Mouse (Mus musculus) MEL (cell line): ENCODE measurements around the gene Scaper. TPM values are rescaled to one million over a fixed set of nuclear protein-coding genes. Genes with fewer than 3 reads are reported as not detected.

Experiments used
- DNase-seq: peaks from one replicate; pipeline ENCODE4 v3.0.0; 2011; ENCODE audit warnings: low read depth, low spot score
- H3K27ac ChIP-seq: 2 replicates; pipeline ENCODE4 v1.5.1; 2012; ENCODE audit warnings: low read depth, mild to moderate bottlenecking, control low read depth, low read length, moderate library complexity; ENCODE audit not compliant: control insufficient read depth
- H3K27me3 ChIP-seq, 2 experiments: fragments of 150-350 bp in 1 of 2; sonication (generic) in 1 of 2; 2 replicates each; pipeline ENCODE4 v1.6.1; 2012; ENCODE audit warnings: low read length in 2 of 2, mild to moderate bottlenecking in 2 of 2, improper control_type of control experiment in 1 of 2, moderate library complexity in 1 of 2; ENCODE audit not compliant: insufficient read depth in 2 of 2, control insufficient read depth in 1 of 2
- H3K36me3 ChIP-seq, 2 experiments: 2 replicates each; pipeline ENCODE4 v1.6.1; 2012 to 2014; ENCODE audit warnings: low read length in 2 of 2, improper control_type of control experiment in 1 of 2, inconsistent platforms in 1 of 2, mild to moderate bottlenecking in 1 of 2; ENCODE audit not compliant: insufficient read depth in 2 of 2, control insufficient read depth in 1 of 2
- H3K4me1 ChIP-seq, 2 experiments: fragments of 150-350 bp in 1 of 2; sonication (generic) in 1 of 2; 2 replicates each; pipeline ENCODE4 v1.6.1; 2012; ENCODE audit warnings: low read length in 2 of 2, improper control_type of control experiment in 1 of 2, mild to moderate bottlenecking in 1 of 2; ENCODE audit not compliant: insufficient read depth in 2 of 2, control insufficient read depth in 1 of 2
- H3K4me3 ChIP-seq, 2 experiments: fragments of 150-350 bp in 1 of 2; sonication (generic) in 1 of 2; 2 replicates each; pipeline ENCODE4 v1.5.1; 2012; ENCODE audit warnings: low read depth in 2 of 2, low read length in 2 of 2, mild to moderate bottlenecking in 2 of 2, moderate library complexity in 2 of 2, control low read depth in 1 of 2, improper control_type of control experiment in 1 of 2; ENCODE audit not compliant: control insufficient read depth in 1 of 2, insufficient read depth in 1 of 2
- H3K79me2 ChIP-seq: 2 replicates; pipeline ENCODE4 v1.6.1; 2012; ENCODE audit warnings: mild to moderate bottlenecking, low read length, moderate library complexity; ENCODE audit not compliant: control insufficient read depth, poor library complexity, insufficient read depth
- H3K9ac ChIP-seq: 2 replicates; pipeline ENCODE4 v1.6.1; 2012; ENCODE audit warnings: low read depth, mild to moderate bottlenecking, control low read depth, low read length, moderate library complexity; ENCODE audit not compliant: control insufficient read depth, poor library complexity, severe bottlenecking
- H3K9me3 ChIP-seq: fragments of 150-350 bp; sonication (generic); replicated peaks from 2 replicates; pipeline ENCODE4 v1.6.1; 2012; ENCODE audit warnings: mild to moderate bottlenecking, low read length, improper control_type of control experiment, moderate library complexity; ENCODE audit not compliant: insufficient read depth
- CHD2 ChIP-seq: IDR thresholded peaks from 2 replicates; pipeline ENCODE4 v1.6.1; 2011; ENCODE audit warnings: low read length, improper control_type of control experiment
- CTCF ChIP-seq, 3 experiments: IDR thresholded peaks in 2 of 3; conservative IDR thresholded peaks in 1 of 3; 2 replicates each; pipeline ENCODE4 v1.5.1; 2011 to 2012; ENCODE audit warnings: low read length in 3 of 3, low read depth in 2 of 3, mild to moderate bottlenecking in 2 of 3, improper control_type of control experiment in 1 of 3, inconsistent platforms in 1 of 3, mixed read lengths in 1 of 3, moderate library complexity in 1 of 3; ENCODE audit not compliant: control insufficient read depth in 1 of 3, insufficient read depth in 1 of 3, poor library complexity in 1 of 3, severe bottlenecking in 1 of 3
- EP300 ChIP-seq, 2 experiments: IDR thresholded peaks; 2 replicates each; pipeline ENCODE4 v1.6.1; 2011; ENCODE audit warnings: improper control_type of control experiment in 2 of 2, low read length in 2 of 2, low read depth in 1 of 2, mild to moderate bottlenecking in 1 of 2
- ETS1 ChIP-seq: IDR thresholded peaks from 2 replicates; pipeline ENCODE4 v1.6.1; 2012; ENCODE audit warnings: low read depth, mild to moderate bottlenecking, inconsistent platforms, low read length, improper control_type of control experiment, moderate library complexity
- GABPA ChIP-seq: IDR thresholded peaks from 2 replicates; pipeline ENCODE4 v1.6.1; 2012; ENCODE audit warnings: low read depth, mild to moderate bottlenecking, inconsistent platforms, low read length, improper control_type of control experiment, moderate library complexity
- GATA1 ChIP-seq: IDR thresholded peaks from 2 replicates; pipeline ENCODE4 v1.6.1; 2011; ENCODE audit warnings: low read depth, low read length, improper control_type of control experiment
- KAT2A ChIP-seq: conservative IDR thresholded peaks from 2 replicates; pipeline ENCODE4 v1.6.1; 2012; ENCODE audit warnings: low read depth, low read length, improper control_type of control experiment, inconsistent platforms
- MAZ ChIP-seq: IDR thresholded peaks from 2 replicates; pipeline ENCODE4 v1.6.1; 2012; ENCODE audit warnings: low read depth, mild to moderate bottlenecking, inconsistent platforms, low read length, improper control_type of control experiment
- MEF2A ChIP-seq: IDR thresholded peaks from 2 replicates; pipeline ENCODE4 v1.6.1; 2014; ENCODE audit warnings: low read depth, mild to moderate bottlenecking, inconsistent platforms, low read length, improper control_type of control experiment; ENCODE audit not compliant: poor library complexity, insufficient replicate concordance, severe bottlenecking; ENCODE audit errors: extremely low read depth
- MXI1 ChIP-seq: IDR thresholded peaks from 2 replicates; pipeline ENCODE4 v1.6.1; 2011; ENCODE audit warnings: mild to moderate bottlenecking, low read depth, low read length, improper control_type of control experiment
- NRF1 ChIP-seq: IDR thresholded peaks from 2 replicates; pipeline ENCODE4 v1.6.1; 2014; ENCODE audit warnings: low read depth, mild to moderate bottlenecking, inconsistent platforms, low read length, improper control_type of control experiment, moderate library complexity; ENCODE audit not compliant: poor library complexity, insufficient read depth, severe bottlenecking
- POLR2AphosphoS5 ChIP-seq: IDR thresholded peaks from 2 replicates; pipeline ENCODE4 v1.6.1; 2012; ENCODE audit warnings: low read depth, borderline replicate concordance, mild to moderate bottlenecking, inconsistent platforms, low read length, moderate library complexity, mixed read lengths
- RAD21 ChIP-seq: IDR thresholded peaks from 2 replicates; pipeline ENCODE4 v1.6.1; 2011; ENCODE audit warnings: mild to moderate bottlenecking, low read depth, low read length, improper control_type of control experiment
- RCOR1 ChIP-seq: IDR thresholded peaks from 2 replicates; pipeline ENCODE4 v1.6.1; 2012; ENCODE audit warnings: low read depth, mild to moderate bottlenecking, inconsistent platforms, low read length, improper control_type of control experiment
- SIN3A ChIP-seq: IDR thresholded peaks from 2 replicates; pipeline ENCODE4 v1.6.1; 2012; ENCODE audit warnings: low read length, improper control_type of control experiment, inconsistent platforms
- SMC3 ChIP-seq: IDR thresholded peaks from 2 replicates; pipeline ENCODE4 v1.6.1; 2011; ENCODE audit warnings: low read depth, low read length, improper control_type of control experiment
- TBP ChIP-seq: IDR thresholded peaks from 2 replicates; pipeline ENCODE4 v1.8.0; 2011; ENCODE audit warnings: low read depth, low read length, improper control_type of control experiment
- TCF12 ChIP-seq: IDR thresholded peaks from 2 replicates; pipeline ENCODE4 v1.6.1; 2014; ENCODE audit warnings: low read depth, mild to moderate bottlenecking, inconsistent platforms, low read length, improper control_type of control experiment, moderate library complexity
- USF1 ChIP-seq: IDR thresholded peaks from 2 replicates; pipeline ENCODE4 v1.6.1; 2014; ENCODE audit warnings: low read depth, mild to moderate bottlenecking, inconsistent platforms, low read length, improper control_type of control experiment, moderate library complexity
- ZC3H11A ChIP-seq: IDR thresholded peaks from 2 replicates; pipeline ENCODE4 v1.6.1; 2012; ENCODE audit warnings: low read depth, mild to moderate bottlenecking, inconsistent platforms, low read length, improper control_type of control experiment
- ZNF384 ChIP-seq: IDR thresholded peaks from 2 replicates; pipeline ENCODE4 v1.6.1; 2012; ENCODE audit warnings: low read depth, mild to moderate bottlenecking, inconsistent platforms, low read length, improper control_type of control experiment
- polyA plus RNA-seq, 2 experiments: library from polyadenylated mRNA; stranded (reverse) in 1 of 2; unstranded in 1 of 2; fragments of >175 nt in 1 of 2; fragments of >200 nt in 1 of 2; gene quantifications; 2 replicates each; pipeline versions ENCODE4 v1.2.1 to v1.2.4; 2012; ENCODE audit warnings: low replicate concordance in 2 of 2, low read depth in 1 of 2; ENCODE audit not compliant: insufficient read length in 2 of 2, insufficient read depth in 1 of 2, missing spikeins in 1 of 2
- total RNA-seq: library from RNA; depleted of rRNA; stranded (reverse); fragments of 300-350 nt; gene quantifications from 2 replicates; pipeline ENCODE4 v1.2.3, GENCODE M21; 2012

The Scaper gene
- total and polyA plus RNA-seq, 3 experiments, result 3.9 to 4.1 TPM; not detected in 1

- H3K4me1 ChIP-seq, result no peaks in the 10 kb centered on the region
- no peaks in the 10 kb centered on the region for H3K27me3 ChIP-seq
- no peaks in the 10 kb centered on the region; the same call in 1 of the 2 replicates for H3K79me2 ChIP-seq
- H3K9me3 ChIP-seq, result no peaks in the 10 kb centered on the region
- H3K36me3 ChIP-seq, result peaks cover 0 to 9% of the 10 kb centered on the region in 2 experiments; a peak in 2 of 4 replicates
- peak; percentile 87 for DNase-seq
- TF ChIP-seq MAZ (no peak), POLR2AphosphoS5 (no peak), SIN3A (no peak), KAT2A (no peak), GATA1 (no peak), ETS1 (peak; percentile 46; the same call in 1 of the 2 replicates), CHD2 (no peak), EP300 (IDR thresholded peaks at IDR 0.05; ENCODE audit: low read depth in 1 of 2, low read length in 2 of 2) (peak in 1 of 2 experiments; percentile 19; a peak in 1 of 4 replicates), TCF12 (no peak), GABPA (no peak), TBP (no peak), NRF1 (no peak), ZNF384 (peak; percentile 98), RCOR1 (peak; percentile 59; the same call in 1 of the 2 replicates), CTCF (IDR thresholded peaks at IDR 0.05 in 2 of 3, conservative IDR thresholded peaks at IDR 0.05 in 1 of 3; ENCODE audit: control insufficient read depth in 1 of 3, insufficient read depth in 1 of 3, low read depth in 2 of 3, low read length in 3 of 3, poor library complexity in 1 of 3, severe bottlenecking in 1 of 3) (no peak)
- H3K4me3 ChIP-seq, result no peak overlapping the region
- no peak overlapping the region for H3K9ac ChIP-seq
- H3K27ac ChIP-seq, result no peak overlapping the region
Measured at GRCm38 (mm10) chr9:55932482-55932881, 5.4 kb downstream of the Scaper start.

GRCm38 (mm10) chr9:55918579-55918978, 19.3 kb downstream of the Scaper start:
- Histone ChIP-seq H3K27me3 (no peaks in the 10 kb centered on the region), H3K9me3 (no peaks in the 10 kb centered on the region), H3K4me1 (peaks cover 0 to 2% of the 10 kb centered on the region in 2 experiments; a peak in 1 of 4 replicates), H3K79me2 (no peaks in the 10 kb centered on the region), H3K4me3 (no peak overlapping the region), H3K36me3 (peaks cover 0 to 5% of the 10 kb centered on the region in 2 experiments; a peak in 2 of 4 replicates), H3K9ac (no peak overlapping the region), H3K27ac (no peak overlapping the region)
- TF ChIP-seq USF1 (no peak), MXI1 (no peak), RAD21 (peak; percentile 92), MEF2A (no peak), SMC3 (peak; percentile 86), ZC3H11A (peak; percentile 75), CTCF (IDR thresholded peaks at IDR 0.05 in 2 of 3, conservative IDR thresholded peaks at IDR 0.05 in 1 of 3; ENCODE audit: control insufficient read depth in 1 of 3, insufficient read depth in 1 of 3, low read depth in 2 of 3, low read length in 3 of 3, poor library complexity in 1 of 3, severe bottlenecking in 1 of 3) (peak in 2 of 3 experiments; percentile 45 to 84; a peak in 3 of 6 replicates)
- peak; percentile 69 for DNase-seq
